29 mouse cellular contexts compared by ENCODE assay signal in the genomic region with DNA sequence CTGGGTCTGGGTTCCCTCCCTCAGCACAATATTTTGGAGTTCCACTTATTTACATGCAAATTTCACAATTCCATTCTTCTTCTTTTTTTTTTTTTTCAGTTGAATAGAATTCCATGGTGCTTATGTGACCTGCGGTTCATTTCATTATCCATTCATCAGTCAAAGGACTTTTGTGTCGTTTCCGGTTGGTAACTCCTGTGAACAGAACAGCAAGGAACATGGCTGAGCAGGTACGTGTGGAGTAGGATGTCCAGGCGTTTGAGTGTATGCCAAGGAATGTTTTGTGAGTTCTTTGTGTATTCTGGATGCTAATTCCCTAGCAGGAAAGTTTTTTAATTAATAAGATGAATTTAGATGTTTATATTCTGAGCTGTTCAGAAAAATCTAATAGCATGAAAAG. TPM values are rescaled to one million over a fixed set of nuclear protein-coding genes. Genes with fewer than 3 reads are reported as not detected.
DNase-seq lines count a peak whose midpoint lies in the region; ATAC-seq and TF ChIP-seq lines count a peak whose summit lies in the region.
"Had no signal": no experiment of that assay in that cellular context is flagged by ENCODE, and none has a peak within 500 bp of the region (broad histone marks: within the 10 kb centered on the region; RNA-seq: fewer than 3 reads in every experiment).

No protein-coding gene starts in this region.

- no peaks in the 10 kb centered on the region for H3K27me3 ChIP-seq in forebrain, embryonic 11.5 days (ENCODE audit: control insufficient read depth, insufficient read depth, low read length)
- no peaks in the 10 kb centered on the region for H3K27me3 ChIP-seq in forebrain, embryonic 15.5 days
- H3K27me3 ChIP-seq in midbrain, embryonic 10.5 days (ENCODE audit: low read depth, poor library complexity, severe bottlenecking): no peaks in the 10 kb centered on the region
- no peaks in the 10 kb centered on the region for H3K27me3 ChIP-seq in midbrain, embryonic 16.5 days (ENCODE audit: control insufficient read depth, insufficient read depth, low read depth, low read length)
- no peaks in the 10 kb centered on the region for H3K27me3 ChIP-seq in Patski
- H3K27me3 ChIP-seq: CH12.LX; embryonic facial prominence, embryonic 13.5 days; forebrain, embryonic 13.5 days; heart, embryonic 13.5 days; hindbrain, embryonic 12.5 days; hindbrain, embryonic 15.5 days; intestine, embryonic 15.5 days had no signal

- ATAC-seq in forebrain, embryonic 11.5 days (replicated peaks; ENCODE audit: low FRiP score): peak; percentile 62; the same call in 1 of the 2 replicates
- no peak for ATAC-seq in forebrain, embryonic 15.5 days (replicated peaks)
- no peak for ATAC-seq in midbrain, embryonic 16.5 days
- no peak for ATAC-seq in Patski
- ATAC-seq: activated CD4-positive, CD25-positive, alpha-beta regulatory T cell, adult 4 months; forebrain, embryonic 13.5 days; intestine, embryonic 15.5 days had no signal

- H3K4me1 ChIP-seq in forebrain, embryonic 11.5 days (replicated peaks; ENCODE audit: control insufficient read depth, insufficient read depth, low read length): 0 out of 2 replicates have a peak, but pooled peaks cover 2% of the 10 kb centered on the region
- H3K4me1 ChIP-seq in forebrain, embryonic 15.5 days: no peaks in the 10 kb centered on the region; the same call in 1 of the 2 replicates
- peaks cover 15% of the 10 kb centered on the region for H3K4me1 ChIP-seq in midbrain, embryonic 10.5 days
- H3K4me1 ChIP-seq in midbrain, embryonic 16.5 days (ENCODE audit: control insufficient read depth, insufficient read depth, low read length): no peaks in the 10 kb centered on the region
- H3K4me1 ChIP-seq: embryonic facial prominence, embryonic 13.5 days; hindbrain, embryonic 12.5 days; hindbrain, embryonic 15.5 days; intestine, embryonic 15.5 days had no signal

- POLR2A ChIA-PET in Patski (lab: Charles Lee): interaction anchor here (0.5 to 1.0 kb wide), 4 partner anchors 11 to 120 kb away, joined by 3 to 5 read pairs (median 3); no protein-coding TSS in a partner anchor

- H3K9ac ChIP-seq in forebrain, embryonic 11.5 days (ENCODE audit: low read length): no peak overlapping the region
- H3K9ac ChIP-seq in forebrain, embryonic 15.5 days (replicated peaks): no peak overlapping the region
- no peak overlapping the region for H3K9ac ChIP-seq in midbrain, embryonic 16.5 days (ENCODE audit: low read depth, low read length)
- H3K9ac ChIP-seq: embryonic facial prominence, embryonic 13.5 days; forebrain, embryonic 13.5 days; heart, embryonic 13.5 days; hindbrain, embryonic 12.5 days; hindbrain, embryonic 15.5 days; intestine, embryonic 15.5 days had no signal

- H3K4me2 ChIP-seq in forebrain, embryonic 11.5 days (ENCODE audit: low read depth, low read length, severe bottlenecking): no peak overlapping the region
- no peak overlapping the region for H3K4me2 ChIP-seq in forebrain, embryonic 15.5 days (replicated peaks)
- no peak overlapping the region for H3K4me2 ChIP-seq in midbrain, embryonic 16.5 days (ENCODE audit: low read length)
- H3K4me2 ChIP-seq: embryonic facial prominence, embryonic 13.5 days; forebrain, embryonic 13.5 days; heart, embryonic 13.5 days; hindbrain, embryonic 12.5 days; hindbrain, embryonic 15.5 days; intestine, embryonic 15.5 days had no signal

- no peak for DNase-seq in forebrain, embryonic 11.5 days (ENCODE audit: low spot score)
- no peak for DNase-seq in midbrain, embryonic 10.5 days (ENCODE audit: low spot score)
- DNase-seq in Patski (ENCODE audit: low read depth, low spot score): peak; percentile 22
- DNase-seq in urinary bladder, postnatal 4 days (ENCODE audit: low spot score in 2 of 2): no peak
- DNase-seq: adrenal gland, adult 8-10 months; adrenal gland, postnatal 25 days; B cell, adult 2 months; cerebellum, adult 18-20 months; cerebellum, adult 9-10 months; cerebellum, postnatal 14 days; gastrocnemius, postnatal 10 days; gastrocnemius, postnatal 36 days; heart, adult 2 months; heart, postnatal 14 days; kidney, adult 18-20 months had no signal

- in situ Hi-C loops in Patski (cut with MboI; ENCODE audit: low pct_unique_long_range_greater_than_20kb): no loop called here

- no peaks in the 10 kb centered on the region for H3K36me3 ChIP-seq in forebrain, embryonic 11.5 days (ENCODE audit: control insufficient read depth, insufficient read depth, low read length)
- H3K36me3 ChIP-seq in forebrain, embryonic 15.5 days: no peaks in the 10 kb centered on the region
- H3K36me3 ChIP-seq in midbrain, embryonic 10.5 days: no peaks in the 10 kb centered on the region
- no peaks in the 10 kb centered on the region for H3K36me3 ChIP-seq in midbrain, embryonic 16.5 days (ENCODE audit: control insufficient read depth, insufficient read depth, low read length)
- H3K36me3 ChIP-seq: embryonic facial prominence, embryonic 10.5 days; embryonic facial prominence, embryonic 13.5 days; G1E; heart, embryonic 10.5 days; heart, embryonic 13.5 days; hindbrain, embryonic 12.5 days; hindbrain, embryonic 15.5 days; intestine, embryonic 15.5 days had no signal

- no peak overlapping the region for H3K27ac ChIP-seq in forebrain, embryonic 11.5 days (ENCODE audit: low read depth, low read length)
- H3K27ac ChIP-seq in forebrain, embryonic 15.5 days (replicated peaks): no peak overlapping the region
- peak overlapping the region; percentile 38; the same call in 1 of the 2 replicates for H3K27ac ChIP-seq in midbrain, embryonic 10.5 days (replicated peaks)
- H3K27ac ChIP-seq in midbrain, embryonic 16.5 days (ENCODE audit: low read length): no peak overlapping the region
- H3K27ac ChIP-seq: embryonic facial prominence, embryonic 10.5 days; embryonic facial prominence, embryonic 13.5 days; forebrain, embryonic 13.5 days; heart, adult 2 months; heart, embryonic 10.5 days; heart, embryonic 13.5 days; hindbrain, embryonic 12.5 days; hindbrain, embryonic 15.5 days; intestine, embryonic 15.5 days had no signal

- WGBS in forebrain, embryonic 11.5 days: 21% methylated on average over 5 of the region's 5 CpGs
- 5% methylated on average over 5 of the region's 5 CpGs for WGBS in forebrain, embryonic 15.5 days
- 25% methylated on average over 5 of the region's 5 CpGs for WGBS in midbrain, embryonic 10.5 days
- 13% methylated on average over 5 of the region's 5 CpGs for WGBS in midbrain, embryonic 16.5 days

- TF ChIP-seq CTCF in Patski (IDR thresholded peaks at IDR 0.05): no peak

- H3K4me3 ChIP-seq in forebrain, embryonic 11.5 days (ENCODE audit: low read depth, low read length): no peak overlapping the region
- no peak overlapping the region for H3K4me3 ChIP-seq in forebrain, embryonic 15.5 days
- no peak overlapping the region for H3K4me3 ChIP-seq in midbrain, embryonic 10.5 days
- H3K4me3 ChIP-seq in midbrain, embryonic 16.5 days (ENCODE audit: low read depth, low read length): no peak overlapping the region
- H3K4me3 ChIP-seq: embryonic facial prominence, embryonic 10.5 days; embryonic facial prominence, embryonic 13.5 days; erythroblast, embryonic 14.5 days; forebrain, embryonic 13.5 days; heart, adult 2 months; heart, embryonic 10.5 days; heart, embryonic 13.5 days; hindbrain, embryonic 12.5 days; hindbrain, embryonic 15.5 days; intestine, embryonic 15.5 days had no signal

- CTCF ChIA-PET in Patski (lab: Charles Lee): no interaction called here

- no peaks in the 10 kb centered on the region for H3K9me3 ChIP-seq in forebrain, embryonic 11.5 days (ENCODE audit: control insufficient read depth, low read length)
- H3K9me3 ChIP-seq in forebrain, embryonic 15.5 days: no peaks in the 10 kb centered on the region
- no peaks in the 10 kb centered on the region for H3K9me3 ChIP-seq in midbrain, embryonic 10.5 days (replicated peaks)
- H3K9me3 ChIP-seq in midbrain, embryonic 16.5 days (replicated peaks; ENCODE audit: control insufficient read depth, low read length, poor library complexity, severe bottlenecking): no peaks in the 10 kb centered on the region
- H3K9me3 ChIP-seq: embryonic facial prominence, embryonic 10.5 days; embryonic facial prominence, embryonic 13.5 days; forebrain, embryonic 13.5 days; G1E; heart, embryonic 10.5 days; heart, embryonic 13.5 days; hindbrain, embryonic 12.5 days; hindbrain, embryonic 15.5 days; intestine, embryonic 15.5 days had no signal

RNA-seq across cellular contexts. Expression of gene Atp1b1, which starts 50.0 kb away (rescaled TPM):
- polyA plus RNA-seq in forebrain, embryonic 11.5 days (2014; fragmentation: Nextera tagmentation; extraction: Ambion mirVana): 14.3 and 17.8 TPM in 2 replicates
- 80.3 and 102 TPM in 2 replicates for polyA plus RNA-seq in forebrain, embryonic 15.5 days (2015; fragmentation: Nextera tagmentation; extraction: Ambion mirVana)
- polyA plus RNA-seq in midbrain, embryonic 10.5 days (2016; fragmentation: Nextera tagmentation; extraction: Ambion mirVana): 18.7 and 26.8 TPM in 2 replicates
- polyA plus RNA-seq in midbrain, embryonic 16.5 days (2015; fragmentation: Nextera tagmentation; extraction: Ambion mirVana): 238 and 311 TPM in 2 replicates
- 1,457 TPM for polyA plus RNA-seq in Patski (2021)
- polyA plus RNA-seq: erythroblast, embryonic 14.5 days; G1E had no signal
